13 mouse cellular contexts compared by ENCODE assay signal in the genomic region with DNA sequence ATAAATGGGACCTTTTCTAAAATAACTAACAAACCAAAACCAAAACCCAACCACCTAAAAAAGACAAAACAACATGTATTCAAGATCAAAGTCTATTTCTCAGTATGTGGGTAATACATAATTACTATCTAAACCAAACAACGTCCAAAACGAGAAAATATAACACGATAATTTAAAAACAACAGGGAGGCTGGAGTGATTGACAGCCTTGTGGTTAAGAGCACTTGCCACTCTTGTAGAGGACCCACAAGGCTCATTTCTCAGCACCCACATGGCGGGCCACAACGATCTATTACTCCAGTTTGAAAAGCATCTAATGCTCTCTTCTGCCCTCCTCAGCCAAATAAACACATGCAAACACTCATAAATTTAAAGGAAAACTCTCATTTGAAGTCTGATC.
"Had no signal": no experiment of that assay in that cellular context is flagged by ENCODE, and none has a peak within 500 bp of the region (broad histone marks: within the 10 kb centered on the region; RNA-seq: fewer than 3 reads in every experiment).

No protein-coding gene starts in this region.

- H3K4me3 ChIP-seq: limb, embryonic 13.5 days; midbrain, embryonic 10.5 days had no signal

- H3K9me3 ChIP-seq: limb, embryonic 13.5 days; midbrain, embryonic 10.5 days had no signal

- H3K27ac ChIP-seq: limb, embryonic 13.5 days; liver, embryonic 14.5 days; midbrain, embryonic 10.5 days; stomach, postnatal 0 days had no signal

- H3K27me3 ChIP-seq: limb, embryonic 13.5 days had no signal

- H3K9ac ChIP-seq: limb, embryonic 13.5 days; liver, embryonic 14.5 days had no signal

- H3K4me2 ChIP-seq: limb, embryonic 13.5 days had no signal

- ATAC-seq: intestine, postnatal 0 days; lung, postnatal 0 days; midbrain, embryonic 16.5 days had no signal

- H3K4me1 ChIP-seq: midbrain, embryonic 10.5 days had no signal

- DNase-seq: kidney, adult 8-10 months; kidney, postnatal 36 days; layer of hippocampus, adult 9-11 months; lung, adult 2 months; lung, postnatal 36 days; right cerebral cortex, adult 18-20 months had no signal
